Mouse (Mus musculus) midbrain, embryonic 13.5 days (tissue): ENCODE measurements around the gene Pax3. TPM values are rescaled to one million over a fixed set of nuclear protein-coding genes. Genes with fewer than 3 reads are reported as not detected.
A peak's percentile ranks its signal among the peaks of the same experiment; 100 is the strongest.

Experiments used
- ATAC-seq: fragments of 200-750 bp; cut with Nextera tagmentation; 2 replicates; pipeline ENCODE4 v1.8.0; 2017; ENCODE audit warnings: mild to moderate bottlenecking, moderate TSS enrichment, moderate library complexity
- H3K27ac ChIP-seq: fragments of 300-500 bp; sonication (generic); 2 replicates; pipeline ENCODE4 v1.5.1; 2015; ENCODE audit warnings: inconsistent platforms, mild to moderate bottlenecking, moderate library complexity
- H3K27me3 ChIP-seq: fragments of 300-500 bp; sonication (generic); 2 replicates; pipeline ENCODE4 v1.6.1; 2015; ENCODE audit warnings: mild to moderate bottlenecking, inconsistent platforms
- H3K36me3 ChIP-seq: fragments of 300-500 bp; sonication (generic); 2 replicates; pipeline ENCODE4 v1.6.1; 2015; ENCODE audit warnings: mild to moderate bottlenecking, inconsistent platforms
- H3K4me1 ChIP-seq: fragments of 300-500 bp; sonication (generic); replicated peaks from 2 replicates; pipeline ENCODE4 v1.6.1; 2015; ENCODE audit warnings: inconsistent platforms
- H3K4me2 ChIP-seq: fragments of 300-500 bp; sonication (generic); replicated peaks from 2 replicates; pipeline ENCODE4 v1.6.1; 2015; ENCODE audit warnings: moderate library complexity, mild to moderate bottlenecking, inconsistent platforms
- H3K4me3 ChIP-seq: fragments of 300-500 bp; sonication (generic); replicated peaks from 2 replicates; pipeline ENCODE4 v1.5.1; 2015; ENCODE audit warnings: mild to moderate bottlenecking, inconsistent platforms
- H3K9ac ChIP-seq: fragments of 300-500 bp; sonication (generic); replicated peaks from 2 replicates; pipeline ENCODE4 v1.6.1; 2015; ENCODE audit warnings: mild to moderate bottlenecking, inconsistent platforms
- H3K9me3 ChIP-seq: fragments of 300-500 bp; sonication (generic); 2 replicates; pipeline ENCODE4 v1.6.1; 2016; ENCODE audit warnings: mild to moderate bottlenecking, inconsistent platforms
- WGBS: fragments of 180-500 bp; shearing (Covaris S2); methylation state at CpG from one replicate; pipeline ENCODE4 v1.1.7; 2015; 5-methylcytosine and 5-hydroxymethylcytosine counted together
- polyA plus RNA-seq: library from polyadenylated mRNA; unstranded; fragments of >200 nt; fragmentation: Nextera tagmentation; extraction: Ambion mirVana; gene quantifications from 2 replicates; pipeline ENCODE4 v1.2.1, GENCODE M21; 2015

Pax3 gene
- polyA plus RNA-seq, 1 experiment from 2014 or later: 35.6 TPM

DNA sequence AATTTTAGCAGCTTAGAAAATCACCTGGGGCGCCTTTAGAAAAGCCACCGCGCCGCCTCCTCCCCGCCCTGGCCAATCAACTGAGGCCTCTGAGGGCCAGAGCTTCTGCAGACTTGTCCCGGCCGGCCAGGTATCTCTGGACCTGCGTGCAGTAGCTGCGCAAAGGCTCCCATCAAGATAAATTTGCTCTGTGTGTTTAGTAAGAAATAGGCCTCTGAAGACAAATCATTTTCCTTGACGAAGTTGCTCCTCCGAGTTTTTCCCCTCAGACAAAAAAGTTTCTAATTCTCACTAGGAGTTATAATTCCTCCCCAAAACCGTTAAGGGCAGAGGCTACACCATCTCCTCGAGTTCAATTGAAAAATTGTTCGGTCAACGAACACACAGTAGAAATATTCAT lies 13.6 kb upstream of the Pax3 start:
- H3K4me3 ChIP-seq: no peak overlapping the region
- no peak for ATAC-seq
- H3K9ac ChIP-seq: no peak overlapping the region
- no peaks in the 10 kb centered on the region for H3K9me3 ChIP-seq
- WGBS: 1% methylated on average over 15 of the region's 15 CpGs
- H3K27ac ChIP-seq: no peak overlapping the region
- H3K4me2 ChIP-seq: 0 out of 2 replicates have a peak overlapping the region, but pooled peaks have one; percentile 13
- peaks cover 7% of the 10 kb centered on the region for H3K4me1 ChIP-seq
- no peaks in the 10 kb centered on the region for H3K36me3 ChIP-seq
- peaks cover 97% of the 10 kb centered on the region for H3K27me3 ChIP-seq

DNA sequence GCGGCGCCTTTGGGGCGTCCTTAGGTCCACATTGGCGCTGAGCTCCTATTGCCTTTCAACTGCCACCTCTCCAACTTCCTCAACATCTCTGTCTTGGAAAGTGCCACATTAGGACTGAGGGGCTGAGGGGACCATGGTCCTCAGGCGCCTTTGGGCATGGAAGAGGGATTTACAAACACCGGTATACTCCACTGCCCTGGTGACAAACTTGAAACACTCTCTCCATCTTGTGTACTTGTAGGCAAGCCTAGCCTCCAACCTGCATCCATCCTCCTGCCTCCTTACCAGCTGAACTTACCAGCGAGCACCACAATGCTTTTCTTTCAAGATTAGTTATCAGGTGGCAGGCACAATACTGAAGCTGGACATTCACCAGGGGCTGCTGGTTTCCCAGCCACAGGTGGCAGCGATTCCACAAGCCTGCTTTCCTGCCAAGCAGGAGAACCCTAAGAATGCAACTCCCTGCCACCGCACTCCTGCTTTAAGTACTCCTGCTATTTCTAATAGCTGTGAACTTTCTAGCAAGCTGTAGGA lies 11.4 kb upstream of the Pax3 start:
- peaks cover 14% of the 10 kb centered on the region for H3K4me1 ChIP-seq
- peaks cover 98% of the 10 kb centered on the region for H3K27me3 ChIP-seq
- no peak overlapping the region for H3K4me2 ChIP-seq
- ATAC-seq: no peak
- no peaks in the 10 kb centered on the region for H3K9me3 ChIP-seq
- H3K36me3 ChIP-seq: no peaks in the 10 kb centered on the region
- WGBS: 16% methylated on average over 9 of the region's 9 CpGs
- H3K9ac ChIP-seq: no peak overlapping the region
- no peak overlapping the region for H3K27ac ChIP-seq
- H3K4me3 ChIP-seq: no peak overlapping the region

DNA sequence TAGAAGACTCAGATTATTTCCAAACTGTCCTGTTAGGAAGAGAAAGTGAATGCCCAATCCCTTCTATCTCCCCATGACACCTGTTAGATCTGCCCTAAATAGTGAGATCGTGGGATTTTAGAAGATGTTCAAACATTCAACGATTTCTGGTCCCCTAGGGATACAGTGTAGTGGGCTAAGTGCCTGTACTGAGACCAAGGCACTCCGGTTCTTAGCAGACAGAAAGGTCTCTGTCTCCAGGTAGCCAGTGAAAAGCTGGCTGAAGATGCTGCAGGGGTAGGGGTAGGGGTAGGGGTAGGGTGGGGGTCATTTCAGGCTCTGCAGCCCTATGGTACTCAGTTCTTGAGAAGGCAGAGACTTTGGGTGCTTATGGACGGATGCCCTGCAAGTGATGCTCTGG lies 7.4 kb upstream of the Pax3 start:
- H3K4me2 ChIP-seq: peak overlapping the region; percentile 55
- no peak for ATAC-seq
- H3K27ac ChIP-seq: no peak overlapping the region
- H3K4me3 ChIP-seq: peak overlapping the region; percentile 38; the same call in 1 of the 2 replicates
- H3K36me3 ChIP-seq: no peaks in the 10 kb centered on the region
- H3K27me3 ChIP-seq: peaks cover 95% of the 10 kb centered on the region
- no peak overlapping the region for H3K9ac ChIP-seq
- 34% methylated on average over 4 of the region's 4 CpGs for WGBS
- no peaks in the 10 kb centered on the region for H3K9me3 ChIP-seq
- peaks cover 24% of the 10 kb centered on the region for H3K4me1 ChIP-seq

DNA sequence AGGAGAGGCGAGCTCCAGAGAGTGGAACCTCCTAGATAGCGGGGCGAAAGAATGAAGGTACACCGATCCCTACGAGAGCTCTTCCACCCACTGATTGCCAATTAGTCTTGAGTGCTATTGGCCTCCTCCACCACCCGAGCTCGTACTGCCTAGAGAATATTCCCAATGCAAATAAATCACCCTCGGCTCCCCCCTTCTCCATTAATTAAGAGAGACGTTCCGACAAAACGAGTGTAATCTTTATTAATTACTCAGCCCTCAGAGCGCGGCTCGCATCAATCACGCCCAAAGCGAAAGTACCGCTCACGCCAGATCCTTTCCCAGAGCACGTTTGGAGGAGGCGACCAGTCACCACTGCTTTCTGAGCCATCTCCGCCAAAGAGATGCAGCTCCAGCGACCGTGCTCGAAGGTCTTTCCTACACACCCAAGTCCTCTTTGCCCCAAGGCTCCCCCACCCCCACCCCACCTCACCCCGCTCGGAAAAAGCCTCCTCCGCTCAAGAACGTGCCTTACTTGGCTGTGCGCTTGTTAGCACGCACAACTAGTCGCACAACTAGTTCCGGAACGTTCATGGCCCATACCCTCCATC lies 6.8 kb upstream of the Pax3 start:
- ATAC-seq: peak; percentile 59
- no peak overlapping the region for H3K27ac ChIP-seq
- under 1% methylated on average over 33 of the region's 33 CpGs for WGBS
- peaks cover 29% of the 10 kb centered on the region for H3K4me1 ChIP-seq
- H3K4me3 ChIP-seq: peak overlapping the region; percentile 38
- peaks cover 95% of the 10 kb centered on the region for H3K27me3 ChIP-seq
- H3K36me3 ChIP-seq: no peaks in the 10 kb centered on the region
- H3K9ac ChIP-seq: peak overlapping the region; percentile 44
- H3K4me2 ChIP-seq: peak overlapping the region; percentile 55
- H3K9me3 ChIP-seq: no peaks in the 10 kb centered on the region

DNA sequence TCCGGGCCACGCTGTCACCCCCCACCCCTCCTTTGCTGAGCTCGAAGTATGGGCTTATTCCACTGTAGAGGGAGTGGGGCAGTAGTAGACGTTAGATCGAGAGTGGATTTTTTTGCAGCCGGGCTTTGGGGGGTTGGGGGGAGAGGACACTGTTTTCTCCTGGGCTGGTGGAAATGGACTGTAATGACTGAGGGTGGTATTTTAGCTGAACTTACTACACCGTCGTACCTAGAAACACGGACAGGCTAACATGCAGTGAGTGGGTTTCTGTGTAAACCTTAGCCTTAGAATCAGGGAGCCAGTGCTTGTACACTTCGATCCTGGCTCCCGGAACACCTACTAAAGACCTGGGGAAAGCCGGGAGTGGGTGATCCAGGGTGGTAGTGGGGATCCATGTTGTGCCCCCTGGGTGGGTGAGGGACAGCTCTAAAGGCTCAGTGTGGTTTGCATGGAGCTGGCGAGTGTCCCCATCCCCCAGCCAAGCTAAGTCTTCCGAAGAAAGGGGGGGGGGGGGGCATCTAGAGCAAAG lies 6.2 kb upstream of the Pax3 start:
- H3K9me3 ChIP-seq: no peaks in the 10 kb centered on the region
- peak overlapping the region; percentile 44; the same call in 1 of the 2 replicates for H3K9ac ChIP-seq
- under 1% methylated on average over 14 of the region's 14 CpGs for WGBS
- H3K36me3 ChIP-seq: no peaks in the 10 kb centered on the region
- peaks cover 95% of the 10 kb centered on the region for H3K27me3 ChIP-seq
- H3K4me1 ChIP-seq: peaks cover 33% of the 10 kb centered on the region
- H3K4me3 ChIP-seq: peak overlapping the region; percentile 38
- H3K4me2 ChIP-seq: peak overlapping the region; percentile 55
- H3K27ac ChIP-seq: no peak overlapping the region
- peak; percentile 53; the same call in 1 of the 2 replicates for ATAC-seq

DNA sequence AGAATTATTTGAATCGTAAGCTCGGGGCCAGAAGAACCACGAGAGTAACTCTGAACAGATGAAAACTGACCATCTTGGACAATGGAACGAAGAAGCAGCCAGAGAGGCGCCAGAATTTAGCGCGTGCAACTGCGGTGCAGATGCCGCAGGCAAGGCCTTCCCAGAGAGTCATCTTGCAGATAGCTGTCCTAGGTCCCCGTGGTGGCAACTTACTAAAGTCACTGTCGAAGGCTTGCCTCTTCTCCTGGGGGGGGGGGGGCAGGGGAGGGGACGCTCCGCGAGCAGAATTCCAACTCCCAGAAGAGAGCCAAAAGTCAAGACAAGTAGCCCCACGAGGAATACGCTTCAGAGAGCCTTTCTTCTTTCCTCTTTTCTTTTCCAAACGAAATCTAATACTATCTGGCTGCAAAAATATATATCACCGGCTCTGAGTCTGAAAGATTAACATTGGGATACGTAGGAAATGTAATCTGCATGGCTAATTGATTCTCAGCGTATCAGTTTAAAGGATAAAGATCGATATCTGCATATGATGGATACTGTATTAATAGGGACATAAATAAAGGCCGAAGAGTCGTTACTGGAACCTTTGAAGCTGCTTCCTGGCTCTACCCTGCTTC lies 5.6 kb upstream of the Pax3 start:
- Histone ChIP-seq H3K36me3 (no peaks in the 10 kb centered on the region), H3K9ac (0 out of 2 replicates have a peak overlapping the region, but pooled peaks have one; percentile 44), H3K27me3 (peaks cover 95% of the 10 kb centered on the region), H3K4me2 (peak overlapping the region; percentile 55), H3K4me1 (peaks cover 37% of the 10 kb centered on the region), H3K9me3 (no peaks in the 10 kb centered on the region), H3K4me3 (peak overlapping the region; percentile 38), H3K27ac (no peak overlapping the region)
- under 1% methylated on average over 23 of the region's 23 CpGs for WGBS
- ATAC-seq: no peak

DNA sequence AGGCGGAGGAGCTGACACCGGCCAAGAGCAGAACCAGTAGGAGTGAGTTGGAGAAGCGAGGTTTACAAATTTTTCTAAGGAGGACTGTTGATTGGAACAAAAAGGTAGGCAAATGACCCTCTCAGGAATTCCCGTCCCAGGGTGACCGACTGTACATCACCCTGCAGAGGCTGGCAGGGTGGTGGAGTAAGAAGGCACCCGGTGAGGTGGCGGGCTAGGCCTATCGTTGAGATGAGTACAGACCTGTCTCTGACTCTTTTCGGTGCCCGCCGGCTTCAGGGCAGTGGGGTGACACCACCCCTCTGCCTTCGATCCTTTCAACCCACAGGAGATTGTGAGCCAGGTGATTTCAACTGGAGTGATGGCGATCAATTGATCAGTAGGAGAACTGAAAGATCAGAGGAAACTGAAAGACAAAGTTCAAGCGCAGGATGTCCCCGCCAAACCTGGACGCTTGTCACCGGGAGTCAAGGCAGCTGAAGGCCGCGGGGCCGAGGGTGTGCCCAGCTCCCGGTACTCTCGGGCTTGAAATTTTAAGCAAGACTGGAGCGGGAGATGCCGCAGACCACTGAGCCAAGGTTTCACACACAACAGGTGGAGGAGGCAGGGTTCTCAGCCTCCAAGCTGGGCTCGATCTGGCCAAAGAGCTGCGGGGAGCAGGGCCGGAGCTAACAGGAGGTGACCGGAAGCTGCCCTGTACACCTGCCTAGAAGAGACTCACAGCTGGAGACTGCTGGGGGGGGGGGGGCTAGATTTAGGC lies 4.5 kb upstream of the Pax3 start:
- H3K4me2 ChIP-seq: peak overlapping the region; percentile 75
- peak overlapping the region; percentile 48 for H3K9ac ChIP-seq
- H3K27me3 ChIP-seq: peaks cover 95% of the 10 kb centered on the region
- peak overlapping the region; percentile 31 for H3K4me3 ChIP-seq
- peaks cover 49% of the 10 kb centered on the region for H3K4me1 ChIP-seq
- H3K27ac ChIP-seq: peak overlapping the region; percentile 58
- H3K36me3 ChIP-seq: no peaks in the 10 kb centered on the region
- no peak for ATAC-seq
- H3K9me3 ChIP-seq: no peaks in the 10 kb centered on the region
- 3% methylated on average over 28 of the region's 28 CpGs for WGBS

DNA sequence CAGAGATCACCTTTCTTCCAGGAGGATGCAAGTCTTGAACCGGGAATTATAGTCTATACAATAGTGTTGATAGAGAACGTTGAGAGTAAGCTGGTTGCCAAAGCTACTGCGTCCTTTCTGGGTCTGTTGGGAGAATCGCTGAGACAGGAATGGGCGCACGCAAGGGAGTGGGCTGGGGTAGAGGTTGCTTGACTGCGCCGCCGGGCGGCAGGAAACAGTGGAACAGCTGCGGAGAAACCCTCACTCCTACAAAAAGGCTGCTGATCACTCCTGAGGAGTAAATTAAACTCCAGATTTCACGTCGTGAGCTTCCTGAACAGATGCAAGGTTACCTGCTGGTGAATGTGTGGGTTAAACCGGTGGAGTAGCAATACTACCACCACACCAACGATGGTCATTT lies 3.3 kb upstream of the Pax3 start:
- Histone ChIP-seq H3K4me1 (peaks cover 51% of the 10 kb centered on the region), H3K4me3 (peak overlapping the region; percentile 31), H3K36me3 (no peaks in the 10 kb centered on the region), H3K27me3 (peaks cover 94% of the 10 kb centered on the region), H3K9ac (peak overlapping the region; percentile 49; the same call in 1 of the 2 replicates), H3K4me2 (peak overlapping the region; percentile 75), H3K9me3 (no peaks in the 10 kb centered on the region), H3K27ac (0 out of 2 replicates have a peak overlapping the region, but pooled peaks have one; percentile 47)
- WGBS: 3% methylated on average over 15 of the region's 15 CpGs
- ATAC-seq: no peak

DNA sequence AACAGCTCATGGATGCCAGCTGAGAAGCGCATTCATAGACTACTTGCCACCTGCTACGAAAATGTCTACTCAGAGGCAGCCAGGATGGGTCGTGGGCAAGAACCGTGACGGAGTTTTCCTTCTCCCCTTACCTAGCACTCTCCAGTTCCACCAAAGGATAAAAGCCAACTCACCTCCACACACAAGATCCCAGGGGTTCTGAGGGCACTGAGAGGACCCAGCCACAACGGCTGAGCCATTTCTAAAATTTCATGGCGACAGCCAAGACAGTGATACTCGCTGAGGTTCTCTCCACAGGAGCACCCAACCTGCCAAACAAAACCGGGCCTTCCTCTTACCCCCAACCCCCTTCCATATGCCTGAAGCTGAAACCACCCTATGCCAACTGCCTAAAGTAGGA lies 2.3 kb upstream of the Pax3 start:
- WGBS: 3% methylated on average over 9 of the region's 9 CpGs
- H3K4me3 ChIP-seq: peak overlapping the region; percentile 4; the same call in 1 of the 2 replicates
- H3K36me3 ChIP-seq: no peaks in the 10 kb centered on the region
- no peak for ATAC-seq
- no peaks in the 10 kb centered on the region for H3K9me3 ChIP-seq
- no peak overlapping the region for H3K9ac ChIP-seq
- peak overlapping the region; percentile 84 for H3K27ac ChIP-seq
- H3K4me2 ChIP-seq: peak overlapping the region; percentile 75
- peaks cover 87% of the 10 kb centered on the region for H3K27me3 ChIP-seq
- H3K4me1 ChIP-seq: peaks cover 50% of the 10 kb centered on the region

DNA sequence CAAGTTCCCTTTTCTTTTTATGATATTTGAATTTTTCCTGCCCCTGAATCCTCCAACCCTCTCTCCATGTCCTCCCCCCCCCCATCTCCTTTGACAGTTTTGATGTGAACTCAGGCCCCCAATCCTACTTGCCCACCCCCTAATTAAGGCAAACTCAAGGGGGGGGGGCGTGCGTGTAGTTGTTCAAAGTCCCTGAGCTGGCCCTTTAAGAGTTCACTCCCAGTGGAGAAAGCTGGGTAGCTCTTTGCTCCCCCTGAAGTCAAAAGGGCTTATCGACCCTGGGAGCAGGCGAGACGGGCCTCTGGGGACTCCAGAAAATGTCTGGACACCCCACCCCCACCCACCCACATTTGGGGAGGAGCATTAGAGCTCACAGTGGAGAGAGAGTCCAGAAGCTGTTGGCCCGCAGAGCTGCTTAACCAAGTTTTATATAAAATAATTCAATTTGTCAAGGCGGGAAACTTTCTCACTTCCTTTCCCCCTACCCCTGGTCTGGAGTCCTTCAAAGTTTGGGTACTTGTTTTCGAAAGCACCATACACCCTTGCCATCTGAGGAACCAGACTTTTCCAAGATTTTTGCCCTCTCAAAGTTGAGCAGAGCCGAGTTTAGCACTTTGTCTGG lies 1.5 kb upstream of the Pax3 start:
- Histone ChIP-seq H3K9me3 (no peaks in the 10 kb centered on the region), H3K27me3 (peaks cover 80% of the 10 kb centered on the region), H3K4me3 (peak overlapping the region; percentile 58; the same call in 1 of the 2 replicates), H3K36me3 (no peaks in the 10 kb centered on the region), H3K4me2 (peak overlapping the region; percentile 75), H3K4me1 (peaks cover 42% of the 10 kb centered on the region), H3K27ac (peak overlapping the region; percentile 84), H3K9ac (no peak overlapping the region)
- ATAC-seq: peak; percentile 37; the same call in 1 of the 2 replicates
- WGBS: under 1% methylated on average over 9 of the region's 9 CpGs
